Mouse (Mus musculus): ENCODE results near the gene Kidins220. TPM values are rescaled to one million over a fixed set of nuclear protein-coding genes. Genes with fewer than 3 reads are reported as not detected.

Kidins220 gene
- polyA plus RNA-seq, 1 experiment, result 161 TPM

DNA sequence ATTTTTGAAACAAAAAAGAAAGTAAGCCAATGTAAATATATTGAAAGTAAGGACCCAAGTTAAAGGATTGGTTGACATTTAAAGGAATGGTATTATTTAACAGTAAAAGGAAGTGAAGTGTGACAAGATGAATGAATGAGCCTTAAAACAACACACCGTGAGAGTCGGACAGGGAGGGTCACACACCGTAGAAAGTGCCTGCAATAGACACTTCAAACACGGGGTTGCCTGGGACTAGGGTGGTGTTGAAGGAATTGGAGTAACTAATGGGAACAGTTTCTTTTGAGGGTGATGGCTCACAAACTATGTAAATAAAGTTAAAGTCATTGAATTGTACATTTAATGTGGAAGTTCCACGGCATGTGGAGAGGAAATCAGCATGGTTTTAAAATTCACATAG lies 74.5 kb downstream of the Kidins220 start:
- H3K4me3 ChIP-seq (replicated peaks; ENCODE audit: insufficient read depth, low read depth, low read length), result no peak overlapping the region
- no peak for DNase-seq
- H3K4me1 ChIP-seq (ENCODE audit: control insufficient read depth, insufficient read depth, low read length), result no peaks in the 10 kb centered on the region
- H3K27me3 ChIP-seq (ENCODE audit: control insufficient read depth, insufficient read depth, low read length), result no peaks in the 10 kb centered on the region
- TF ChIP-seq POLR2A (IDR thresholded peaks at IDR 0.05; ENCODE audit: borderline replicate concordance, insufficient read depth, low read length) (no peak), CTCF (IDR thresholded peaks at IDR 0.05; ENCODE audit: borderline replicate concordance, insufficient read depth, low read depth, low read length) (no peak)
- H3K27ac ChIP-seq (ENCODE audit: insufficient read depth, low read length), result no peak overlapping the region
- WGBS, result 79% methylated on average over 5 of the region's 5 CpGs

- no peak overlapping the region for H3K27ac ChIP-seq (ENCODE audit: insufficient read depth, low read length)
- no peak for TF ChIP-seq CTCF (IDR thresholded peaks at IDR 0.05; ENCODE audit: borderline replicate concordance, insufficient read depth, low read depth, low read length)
- TF ChIP-seq POLR2A (IDR thresholded peaks at IDR 0.05; ENCODE audit: borderline replicate concordance, insufficient read depth, low read length), result no peak
Measured at GRCm38 (mm10) chr12:25054511-25054910, 79.8 kb downstream of the Kidins220 start.

GRCm38 (mm10) chr12:25054963-25055362 lies 80.2 kb downstream of the Kidins220 start:
- H3K4me3 ChIP-seq (replicated peaks; ENCODE audit: insufficient read depth, low read depth, low read length), result no peak overlapping the region
- 75% methylated on average over 4 of the region's 4 CpGs for WGBS
- TF ChIP-seq CTCF (IDR thresholded peaks at IDR 0.05; ENCODE audit: borderline replicate concordance, insufficient read depth, low read depth, low read length) (no peak), POLR2A (IDR thresholded peaks at IDR 0.05; ENCODE audit: borderline replicate concordance, insufficient read depth, low read length) (no peak)

More at GRCm38 (mm10) chr12:25054511-25054910, 79.8 kb downstream of the Kidins220 start:
- 84% methylated on average over 7 of the region's 7 CpGs for WGBS
- Histone ChIP-seq H3K27me3 (ENCODE audit: control insufficient read depth, insufficient read depth, low read length) (no peaks in the 10 kb centered on the region), H3K4me3 (replicated peaks; ENCODE audit: insufficient read depth, low read depth, low read length) (no peak overlapping the region), H3K4me1 (ENCODE audit: control insufficient read depth, insufficient read depth, low read length) (no peaks in the 10 kb centered on the region)
- DNase-seq, result no peak

DNA sequence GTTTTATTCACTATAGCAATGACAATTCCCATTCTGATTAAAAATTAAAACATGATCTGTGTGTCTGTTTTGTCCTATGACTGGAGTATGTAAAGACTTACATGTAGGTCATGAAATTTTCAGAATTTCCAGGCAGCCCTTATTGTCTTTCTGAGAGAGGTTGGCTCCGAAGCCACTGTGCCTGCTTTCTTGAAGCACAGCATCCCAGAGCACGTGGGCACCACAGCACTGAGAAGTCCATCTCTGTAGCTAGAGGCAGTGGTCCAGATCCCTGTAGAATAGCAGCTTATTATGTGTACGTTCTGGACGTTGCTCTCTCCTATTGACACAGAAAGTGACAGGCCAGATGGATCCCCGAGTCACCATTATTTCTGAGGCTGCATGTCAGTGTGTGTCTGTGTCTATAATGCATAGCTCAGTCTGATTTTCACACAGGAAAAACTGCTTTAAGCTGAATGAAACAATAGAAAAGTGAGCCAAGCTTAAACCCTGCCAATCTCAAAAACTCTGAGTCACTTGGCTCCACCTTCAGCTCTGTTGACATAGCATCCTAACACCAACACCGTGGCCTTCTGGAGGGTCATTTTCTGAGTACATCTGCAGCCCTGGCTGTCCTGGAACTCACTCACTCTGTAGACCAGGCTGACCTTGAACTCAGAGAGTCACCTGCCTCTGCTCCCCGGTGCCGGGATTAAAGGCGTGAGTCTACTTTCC lies 84.9 kb downstream of the Kidins220 start:
- DNase-seq, result peak in 1 of 2 experiments; percentile 21
- no peak for TF ChIP-seq POLR2A (IDR thresholded peaks at IDR 0.05; ENCODE audit: borderline replicate concordance, insufficient read depth, low read length)
- TF ChIP-seq CTCF (IDR thresholded peaks at IDR 0.05; ENCODE audit: borderline replicate concordance, insufficient read depth, low read depth, low read length), result no peak
- 51% methylated on average over 9 of the region's 9 CpGs for WGBS
- H3K27ac ChIP-seq (ENCODE audit: insufficient read depth, low read length), result no peak overlapping the region
- H3K4me3 ChIP-seq (replicated peaks; ENCODE audit: insufficient read depth, low read depth, low read length), result no peak overlapping the region
- H3K27me3 ChIP-seq (ENCODE audit: control insufficient read depth, insufficient read depth, low read length), result no peaks in the 10 kb centered on the region
- no peaks in the 10 kb centered on the region for H3K4me1 ChIP-seq (ENCODE audit: control insufficient read depth, insufficient read depth, low read length)

More at GRCm38 (mm10) chr12:25054963-25055362, 80.2 kb downstream of the Kidins220 start:
- no peaks in the 10 kb centered on the region for H3K27me3 ChIP-seq (ENCODE audit: control insufficient read depth, insufficient read depth, low read length)
- no peaks in the 10 kb centered on the region for H3K4me1 ChIP-seq (ENCODE audit: control insufficient read depth, insufficient read depth, low read length)
- no peak for DNase-seq
- no peak overlapping the region for H3K27ac ChIP-seq (ENCODE audit: insufficient read depth, low read length)

GRCm38 (mm10) chr12:25060901-25061300 lies 86.2 kb downstream of the Kidins220 start:
- no peaks in the 10 kb centered on the region for H3K27me3 ChIP-seq (ENCODE audit: control insufficient read depth, insufficient read depth, low read length)
- 64% methylated on average over 7 of the region's 7 CpGs for WGBS

DNA sequence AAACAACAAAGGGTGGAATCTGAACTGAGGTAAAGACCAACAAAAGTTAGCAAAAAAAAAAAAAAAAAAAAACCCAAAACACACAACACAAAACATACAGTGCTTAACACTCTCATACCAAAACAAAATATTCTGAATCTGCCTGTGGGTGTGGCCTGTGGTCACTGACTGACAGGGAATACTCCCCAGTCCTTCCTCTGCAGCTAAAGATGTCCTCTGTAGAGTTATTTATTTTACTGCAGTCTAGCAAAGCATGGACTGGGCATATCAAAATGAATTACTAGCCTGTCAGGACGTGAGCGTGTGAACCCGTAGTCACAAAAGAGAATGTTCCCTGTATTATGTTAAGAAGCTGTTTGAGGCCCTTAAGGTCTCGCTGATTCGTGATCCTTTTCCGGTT lies 87.5 kb downstream of the Kidins220 start:
- no peaks in the 10 kb centered on the region for H3K4me1 ChIP-seq (ENCODE audit: control insufficient read depth, insufficient read depth, low read length)
- H3K4me3 ChIP-seq (replicated peaks; ENCODE audit: insufficient read depth, low read depth, low read length), result no peak overlapping the region
- DNase-seq, result no peak
- H3K27me3 ChIP-seq (ENCODE audit: control insufficient read depth, insufficient read depth, low read length), result no peaks in the 10 kb centered on the region
- H3K27ac ChIP-seq (ENCODE audit: insufficient read depth, low read length), result no peak overlapping the region
- WGBS, result 84% methylated on average over 6 of the region's 6 CpGs
- TF ChIP-seq POLR2A (IDR thresholded peaks at IDR 0.05; ENCODE audit: borderline replicate concordance, insufficient read depth, low read length), result no peak
- no peak for TF ChIP-seq CTCF (IDR thresholded peaks at IDR 0.05; ENCODE audit: borderline replicate concordance, insufficient read depth, low read depth, low read length)

More at GRCm38 (mm10) chr12:25060901-25061300, 86.2 kb downstream of the Kidins220 start:
- TF ChIP-seq POLR2A (IDR thresholded peaks at IDR 0.05; ENCODE audit: borderline replicate concordance, insufficient read depth, low read length), result no peak
- TF ChIP-seq CTCF (IDR thresholded peaks at IDR 0.05; ENCODE audit: borderline replicate concordance, insufficient read depth, low read depth, low read length), result no peak
- Histone ChIP-seq H3K4me3 (replicated peaks; ENCODE audit: insufficient read depth, low read depth, low read length) (no peak overlapping the region), H3K4me1 (ENCODE audit: control insufficient read depth, insufficient read depth, low read length) (no peaks in the 10 kb centered on the region), H3K27ac (ENCODE audit: insufficient read depth, low read length) (no peak overlapping the region)
- DNase-seq, result no peak

DNA sequence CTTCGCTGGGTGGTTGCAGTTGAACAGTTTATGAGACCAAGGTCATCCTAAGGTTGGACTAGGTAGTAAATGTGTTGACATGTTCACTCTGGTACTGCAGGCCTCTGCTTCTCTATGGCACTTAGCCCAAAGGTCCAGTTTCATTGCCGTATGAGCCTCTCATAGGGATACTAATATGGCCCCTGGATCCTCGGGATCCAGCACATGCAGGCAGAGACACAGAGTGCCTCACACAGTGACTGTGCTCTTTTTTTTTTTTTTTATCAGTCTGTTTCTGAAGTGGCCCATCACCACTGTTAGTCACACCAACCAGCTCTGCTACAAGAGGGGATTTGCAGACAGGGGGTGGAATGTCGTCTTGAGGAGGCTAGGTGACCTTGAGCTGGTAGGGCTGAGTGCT lies 98.6 kb downstream of the Kidins220 start:
- TF ChIP-seq CTCF (IDR thresholded peaks at IDR 0.05; ENCODE audit: borderline replicate concordance, insufficient read depth, low read depth, low read length), result no peak
- Histone ChIP-seq H3K4me1 (ENCODE audit: control insufficient read depth, insufficient read depth, low read length) (no peaks in the 10 kb centered on the region), H3K27ac (ENCODE audit: insufficient read depth, low read length) (no peak overlapping the region), H3K4me3 (replicated peaks; ENCODE audit: insufficient read depth, low read depth, low read length) (no peak overlapping the region), H3K27me3 (ENCODE audit: control insufficient read depth, insufficient read depth, low read length) (no peaks in the 10 kb centered on the region)
- no peak for DNase-seq
- 82% methylated on average over 4 of the region's 4 CpGs for WGBS

- TF ChIP-seq CTCF (IDR thresholded peaks at IDR 0.05; ENCODE audit: borderline replicate concordance, insufficient read depth, low read depth, low read length) (no peak), POLR2A (IDR thresholded peaks at IDR 0.05; ENCODE audit: borderline replicate concordance, insufficient read depth, low read length) (no peak)
- H3K27me3 ChIP-seq (ENCODE audit: control insufficient read depth, insufficient read depth, low read length), result no peaks in the 10 kb centered on the region
- H3K27ac ChIP-seq (ENCODE audit: insufficient read depth, low read length), result no peak overlapping the region
- no peaks in the 10 kb centered on the region for H3K4me1 ChIP-seq (ENCODE audit: control insufficient read depth, insufficient read depth, low read length)
- no peak overlapping the region for H3K4me3 ChIP-seq (replicated peaks; ENCODE audit: insufficient read depth, low read depth, low read length)
- DNase-seq, result no peak
- 70% methylated on average over 3 of the region's 3 CpGs for WGBS
Measured at GRCm38 (mm10) chr12:25074344-25074743, 99.6 kb downstream of the Kidins220 start.
